Mouse (Mus musculus): ENCODE measurements around the gene Tmcc3. TPM values are rescaled to one million over a fixed set of nuclear protein-coding genes. Genes with fewer than 3 reads are reported as not detected.

Tmcc3 gene
- total RNA-seq, 2 experiments from 2014 or later = 43.9 to 44.3 TPM

DNA sequence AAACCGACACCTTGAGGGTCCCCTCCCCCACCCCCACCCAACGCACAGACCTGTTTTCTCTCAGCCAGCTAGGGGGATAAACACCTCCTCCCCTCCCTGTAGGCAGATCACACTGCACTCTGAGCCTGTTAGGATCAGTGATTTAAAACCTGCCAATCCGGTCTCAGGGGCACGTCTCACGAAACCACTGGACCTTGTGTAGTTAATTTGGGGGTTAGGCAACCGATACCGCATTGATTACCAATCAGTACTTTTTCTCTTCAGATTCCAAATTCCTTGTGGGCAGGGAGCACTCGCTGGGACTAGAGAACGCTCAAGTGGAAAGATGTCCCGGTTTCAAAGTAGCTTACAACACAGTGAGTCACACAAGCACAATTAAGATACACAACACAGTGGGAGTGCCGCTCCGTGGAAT, 202.3 kb downstream of the Tmcc3 start:
- TF ChIP-seq CTCF (conservative IDR thresholded peaks at IDR 0.05) = no peak
- DNase-seq (ENCODE audit: low spot score in 2 of 2) = no peak
- H3K27ac ChIP-seq = peak overlapping the region; percentile 99
- peak overlapping the region; percentile 69 for H3K4me3 ChIP-seq

DNA sequence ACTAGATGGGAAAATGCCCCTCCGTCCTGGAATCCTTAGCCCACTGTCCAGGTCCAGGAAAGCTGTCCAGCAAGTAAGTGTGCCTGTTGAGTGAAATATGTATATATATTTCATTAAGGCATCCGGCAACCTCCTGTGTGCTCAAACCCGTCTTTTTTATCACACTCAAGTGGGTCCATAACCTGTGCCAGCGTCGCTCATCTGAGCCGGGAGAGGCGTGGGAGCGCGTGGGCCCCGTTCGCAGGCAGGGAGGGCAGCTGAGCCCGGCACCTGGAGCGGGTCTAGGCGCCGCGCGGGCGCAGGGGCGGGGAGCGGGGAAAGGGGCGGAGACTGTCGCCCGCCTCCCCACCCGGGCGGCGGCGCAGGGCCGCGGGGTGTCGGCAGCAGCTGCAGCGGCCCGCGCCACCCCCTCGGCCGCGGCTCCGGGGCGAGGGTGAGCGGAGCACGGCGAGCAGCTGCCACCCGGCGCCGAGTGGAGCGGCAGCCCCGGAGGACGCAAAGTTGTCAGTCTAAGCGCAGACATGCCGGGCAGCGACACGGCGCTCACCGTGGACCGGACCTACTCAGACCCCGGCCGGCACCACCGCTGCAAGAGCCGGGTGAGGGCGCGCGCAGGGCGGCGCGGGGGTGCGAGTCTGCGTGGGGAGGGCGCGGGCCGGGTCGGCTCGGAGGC, 202.9 kb downstream of the Tmcc3 start:
- no peak for TF ChIP-seq CTCF (conservative IDR thresholded peaks at IDR 0.05)
- H3K27ac ChIP-seq = peak overlapping the region; percentile 99

DNA sequence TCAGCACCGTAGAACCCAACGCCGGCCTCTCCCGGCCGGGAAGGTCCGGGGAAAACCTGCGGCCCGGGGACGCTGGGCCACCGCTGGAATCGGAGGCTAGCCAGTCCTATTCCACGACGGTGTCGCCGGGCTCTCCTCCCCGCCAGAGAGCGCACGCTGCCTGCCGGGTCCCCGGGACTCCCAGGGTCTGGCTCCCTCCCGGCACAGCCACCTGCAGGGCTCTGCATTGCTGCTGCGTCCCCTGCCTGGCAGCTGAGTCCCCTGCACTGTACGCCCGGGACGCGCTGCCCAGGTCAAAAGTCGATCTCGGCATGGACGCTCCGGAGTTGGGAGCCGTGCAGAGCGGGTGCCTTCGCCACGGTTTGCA, 203.4 kb downstream of the Tmcc3 start:
- TF ChIP-seq CTCF (conservative IDR thresholded peaks at IDR 0.05) = peak; percentile 74
- Histone ChIP-seq H3K4me3 (peak overlapping the region; percentile 69), H3K27ac (peak overlapping the region; percentile 99)
- DNase-seq (ENCODE audit: low spot score in 2 of 2) = peak; percentile 59 to 63

More for the DNA sequence above, 202.9 kb downstream of the Tmcc3 start:
- peak overlapping the region; percentile 69 for H3K4me3 ChIP-seq
- DNase-seq (ENCODE audit: low spot score in 2 of 2) = peak; percentile 67 to 68

DNA sequence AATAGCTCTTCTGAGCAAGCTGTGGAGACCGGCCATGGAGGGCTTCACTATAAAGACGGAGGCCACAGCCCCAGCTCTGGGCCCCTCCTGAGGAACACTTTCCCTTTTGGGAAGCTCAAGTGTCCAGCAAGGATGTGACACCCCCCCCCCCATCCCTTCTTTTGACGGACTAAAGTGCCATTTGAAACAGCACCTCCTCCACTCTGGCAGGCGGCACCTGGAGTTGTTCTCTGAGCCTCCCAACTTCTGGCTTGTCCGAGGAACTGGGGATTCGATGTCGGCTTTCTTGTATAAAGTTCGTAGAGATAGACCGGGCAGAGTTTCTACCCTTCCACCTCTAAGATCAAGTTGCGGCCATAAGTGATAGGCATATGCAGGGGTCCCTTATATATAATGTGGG, 203.8 kb downstream of the Tmcc3 start:
- Histone ChIP-seq H3K4me3 (peak overlapping the region; percentile 69), H3K27ac (peak overlapping the region; percentile 99)
- no peak for TF ChIP-seq CTCF (conservative IDR thresholded peaks at IDR 0.05)
- DNase-seq (ENCODE audit: low spot score in 2 of 2) = no peak

DNA sequence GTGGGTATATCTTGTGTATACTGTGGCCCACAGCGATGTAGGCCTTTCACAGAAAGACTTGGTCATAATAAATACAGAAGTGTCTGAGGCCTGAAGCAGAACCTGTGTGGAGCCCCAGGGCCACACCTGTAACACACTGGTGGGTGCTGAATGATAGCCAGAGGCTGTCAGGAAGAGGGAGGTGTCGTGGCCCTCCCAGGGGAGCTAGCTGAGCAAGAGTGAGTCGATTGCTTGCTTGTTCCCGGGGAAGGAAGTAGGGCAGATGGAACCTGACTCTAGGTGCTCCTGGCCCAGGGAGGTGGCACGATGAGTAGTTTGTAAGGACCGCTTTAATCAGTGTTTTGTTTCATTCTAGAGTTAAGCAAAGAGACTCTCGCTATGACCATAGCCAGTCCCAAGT, 208.1 kb downstream of the Tmcc3 start:
- no peak for TF ChIP-seq CTCF (conservative IDR thresholded peaks at IDR 0.05)
- peak overlapping the region; percentile 28 for H3K4me3 ChIP-seq
- no peak for DNase-seq (ENCODE audit: low spot score in 2 of 2)
- peak overlapping the region; percentile 50 for H3K27ac ChIP-seq

DNA sequence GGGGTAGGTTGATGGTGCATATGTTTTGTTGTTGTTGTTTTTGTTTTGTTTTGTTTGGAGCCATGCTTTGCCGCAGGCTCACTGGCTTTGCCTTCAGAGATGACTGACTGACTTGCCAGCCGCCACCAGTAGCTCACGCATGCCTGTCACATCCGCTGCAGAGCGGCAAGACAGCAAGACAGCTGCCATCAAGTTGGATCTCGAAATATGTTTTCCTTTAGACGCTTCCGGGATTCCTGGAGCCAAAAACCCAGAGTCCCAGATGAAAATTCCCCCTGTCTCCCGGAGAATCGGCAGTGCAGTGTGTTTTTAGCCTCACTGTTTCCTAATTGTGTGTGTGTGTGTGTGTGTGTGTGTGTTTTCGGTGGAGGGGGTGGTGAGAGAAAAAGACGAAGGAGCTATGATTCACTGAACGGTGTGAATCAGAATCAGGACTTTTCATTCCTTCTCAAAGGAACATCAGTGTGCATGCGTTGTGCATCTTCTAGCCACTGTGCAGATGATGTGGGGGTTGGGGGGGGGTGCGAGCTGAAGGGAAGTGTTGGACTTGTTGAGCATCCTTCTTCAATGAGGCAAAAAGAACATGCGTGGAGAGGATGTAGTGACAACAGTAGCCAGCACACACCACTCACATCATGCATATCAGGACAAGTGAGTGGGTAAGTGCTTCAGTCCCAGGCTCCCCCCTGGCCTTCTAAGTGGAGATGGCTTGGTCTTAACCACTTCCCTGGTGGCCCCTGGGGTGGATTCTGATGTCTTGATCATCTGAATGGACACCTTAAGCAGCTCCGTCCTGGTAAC, 208.8 kb downstream of the Tmcc3 start:
- peak overlapping the region; percentile 28 for H3K4me3 ChIP-seq
- DNase-seq (ENCODE audit: low spot score in 2 of 2) = peak in 1 of 2 experiments; percentile 29
- TF ChIP-seq CTCF (conservative IDR thresholded peaks at IDR 0.05) = no peak
- peak overlapping the region; percentile 50 for H3K27ac ChIP-seq

DNA sequence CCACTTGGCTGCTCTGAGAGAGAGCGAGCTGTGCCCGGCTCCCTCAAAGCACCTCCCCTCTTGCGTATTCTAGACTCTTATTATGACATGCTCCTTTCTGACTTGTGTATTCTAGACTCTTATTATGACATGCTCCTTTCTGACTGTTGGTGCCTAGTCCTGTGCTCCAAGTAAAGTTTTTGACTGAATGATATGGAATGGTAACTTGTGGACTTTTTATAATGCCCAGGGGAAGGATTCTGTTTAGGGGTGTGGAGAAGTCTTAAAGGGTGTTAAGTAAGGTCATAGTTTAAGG, 209.3 kb downstream of the Tmcc3 start:
- DNase-seq (ENCODE audit: low spot score in 2 of 2) = no peak
- H3K4me3 ChIP-seq = no peak overlapping the region
- H3K27ac ChIP-seq = peak overlapping the region; percentile 46; the same call in 1 of the 2 replicates
- TF ChIP-seq CTCF (conservative IDR thresholded peaks at IDR 0.05) = no peak

DNA sequence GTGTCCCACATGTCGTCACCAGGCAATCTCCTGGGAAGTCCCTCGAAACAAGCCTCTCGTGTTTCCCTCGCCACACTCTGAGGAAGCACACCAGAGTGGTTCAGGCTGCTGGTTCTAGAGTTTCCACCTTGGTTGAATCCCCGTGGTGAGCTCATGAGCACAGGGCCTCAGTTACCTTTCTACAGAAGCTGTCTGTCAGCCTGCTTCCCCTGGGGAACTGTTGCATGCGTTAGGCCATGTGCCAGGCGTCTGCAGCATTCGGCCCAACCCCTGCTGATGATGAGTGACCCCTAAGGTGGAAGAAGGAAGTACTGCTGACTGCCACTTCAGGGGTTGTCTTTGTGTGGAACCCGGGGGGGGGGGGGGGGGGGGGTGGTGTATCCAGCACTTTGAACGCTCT, 210.0 kb downstream of the Tmcc3 start:
- H3K4me3 ChIP-seq = no peak overlapping the region
- no peak overlapping the region for H3K27ac ChIP-seq
- no peak for DNase-seq (ENCODE audit: low spot score in 2 of 2)
- TF ChIP-seq CTCF (conservative IDR thresholded peaks at IDR 0.05) = no peak

DNA sequence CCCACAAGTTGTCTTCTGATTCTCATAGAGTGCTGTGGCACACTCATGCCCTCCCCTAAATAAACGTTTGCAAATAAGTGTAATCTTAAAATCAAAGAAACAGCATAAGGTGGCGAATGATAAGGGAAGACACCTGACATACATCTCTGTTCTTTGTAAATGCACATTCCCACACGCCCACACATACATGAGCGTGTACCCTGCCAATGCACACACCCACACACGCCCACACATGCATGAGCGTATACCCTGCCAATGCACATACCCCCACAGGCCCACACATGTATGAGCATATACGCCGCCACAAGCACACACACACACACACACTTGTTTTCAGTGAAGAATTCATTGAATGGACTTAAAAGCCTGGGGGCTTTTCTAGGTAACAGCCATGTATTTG, 211.5 kb downstream of the Tmcc3 start:
- H3K27ac ChIP-seq = peak overlapping the region; percentile 64; the same call in 1 of the 2 replicates
- H3K4me3 ChIP-seq = no peak overlapping the region
- DNase-seq (ENCODE audit: low spot score in 2 of 2) = peak; percentile 41 to 46
- TF ChIP-seq CTCF (conservative IDR thresholded peaks at IDR 0.05) = no peak

DNA sequence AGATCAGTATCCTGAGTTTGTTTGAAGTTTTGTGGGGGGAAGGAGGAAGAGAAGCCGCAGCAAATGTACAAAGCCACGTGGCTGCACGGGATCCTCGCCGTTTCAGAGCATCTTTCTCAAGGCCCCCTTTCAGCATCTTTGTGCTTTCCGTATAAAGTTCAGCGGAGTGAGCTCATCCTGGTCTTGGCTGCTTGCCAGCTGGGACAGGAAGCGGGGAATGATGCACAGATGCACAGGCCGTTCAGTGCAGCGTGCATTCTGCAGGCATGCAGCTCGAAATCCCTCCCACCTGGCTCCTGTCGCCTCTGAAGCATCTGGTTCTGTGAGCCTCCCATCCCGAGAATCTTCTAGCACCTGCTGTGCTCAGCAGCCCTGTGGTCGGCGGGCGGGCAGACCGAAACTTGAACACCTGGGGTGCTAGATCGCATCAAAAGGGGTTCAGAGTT, 212.0 kb downstream of the Tmcc3 start:
- Histone ChIP-seq H3K27ac (peak overlapping the region; percentile 64), H3K4me3 (no peak overlapping the region; the same call in 1 of the 2 replicates)
- peak; percentile 83 for DNase-seq (ENCODE audit: low spot score in 2 of 2)
- TF ChIP-seq CTCF (conservative IDR thresholded peaks at IDR 0.05) = no peak

DNA sequence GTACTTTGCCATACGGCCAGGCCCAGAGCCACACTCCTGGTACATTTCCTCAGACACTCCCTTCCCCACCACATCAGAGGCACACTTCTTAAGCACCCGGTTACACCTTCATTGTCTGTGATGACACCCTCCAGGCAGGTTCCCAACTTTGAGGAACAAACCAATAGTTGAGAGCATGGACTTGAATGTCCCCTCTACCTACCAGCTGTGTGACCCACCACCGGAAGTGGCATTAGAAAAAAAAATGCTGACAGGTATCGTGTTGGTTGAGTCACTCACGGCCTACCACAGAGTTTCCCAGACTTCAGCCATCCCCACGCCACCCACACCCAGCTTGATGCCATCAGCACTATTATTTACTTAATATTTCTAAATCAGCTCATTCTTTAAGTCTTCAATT, 213.2 kb downstream of the Tmcc3 start:
- Histone ChIP-seq H3K4me3 (no peak overlapping the region), H3K27ac (no peak overlapping the region; the same call in 1 of the 2 replicates)
- TF ChIP-seq CTCF (conservative IDR thresholded peaks at IDR 0.05) = no peak
- DNase-seq (ENCODE audit: low spot score in 2 of 2) = no peak

DNA sequence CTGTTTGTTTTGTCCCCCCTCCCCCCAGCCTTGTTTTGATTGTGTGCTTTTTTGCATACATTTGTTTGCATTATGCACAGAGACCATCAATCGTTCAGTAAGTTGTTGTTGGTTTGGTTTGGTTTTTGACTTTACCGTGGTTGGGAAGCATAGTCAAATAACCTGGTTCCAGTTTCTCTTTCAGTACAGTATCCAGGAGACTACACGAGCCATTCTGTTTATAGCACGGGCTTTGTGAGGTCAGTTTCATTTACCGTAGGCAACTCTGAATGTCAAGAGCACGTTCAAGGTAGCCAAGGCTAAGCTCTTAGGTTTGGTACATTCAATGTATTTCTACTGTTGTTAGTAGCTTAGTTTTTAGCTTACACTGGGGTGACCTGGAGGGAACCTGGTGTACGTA, 214.0 kb downstream of the Tmcc3 start:
- TF ChIP-seq CTCF (conservative IDR thresholded peaks at IDR 0.05) = no peak
- no peak for DNase-seq (ENCODE audit: low spot score in 2 of 2)
- no peak overlapping the region for H3K27ac ChIP-seq
- H3K4me3 ChIP-seq = no peak overlapping the region

DNA sequence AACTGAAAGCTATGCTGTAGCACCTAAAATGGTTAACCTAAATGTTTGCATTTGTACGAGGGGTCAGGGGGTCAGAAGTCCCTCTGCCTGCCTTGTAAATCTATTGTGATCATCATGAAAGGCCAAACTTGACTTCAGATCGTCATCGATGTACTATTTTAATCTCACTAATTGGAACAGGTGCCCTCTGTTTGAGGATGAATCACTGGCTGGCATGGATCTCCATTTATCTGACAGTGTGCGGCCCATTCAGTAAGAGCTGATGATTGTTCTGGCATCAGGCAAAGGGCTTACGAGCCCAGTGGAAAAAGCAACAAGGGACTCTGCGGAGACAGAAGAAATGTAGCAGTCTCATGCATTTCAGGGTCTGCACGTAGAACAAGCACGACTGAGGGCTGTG, 215.1 kb downstream of the Tmcc3 start:
- Histone ChIP-seq H3K4me3 (no peak overlapping the region), H3K27ac (peak overlapping the region; percentile 36)
- DNase-seq (ENCODE audit: low spot score in 2 of 2) = peak in 1 of 2 experiments; percentile 44
- no peak for TF ChIP-seq CTCF (conservative IDR thresholded peaks at IDR 0.05)

DNA sequence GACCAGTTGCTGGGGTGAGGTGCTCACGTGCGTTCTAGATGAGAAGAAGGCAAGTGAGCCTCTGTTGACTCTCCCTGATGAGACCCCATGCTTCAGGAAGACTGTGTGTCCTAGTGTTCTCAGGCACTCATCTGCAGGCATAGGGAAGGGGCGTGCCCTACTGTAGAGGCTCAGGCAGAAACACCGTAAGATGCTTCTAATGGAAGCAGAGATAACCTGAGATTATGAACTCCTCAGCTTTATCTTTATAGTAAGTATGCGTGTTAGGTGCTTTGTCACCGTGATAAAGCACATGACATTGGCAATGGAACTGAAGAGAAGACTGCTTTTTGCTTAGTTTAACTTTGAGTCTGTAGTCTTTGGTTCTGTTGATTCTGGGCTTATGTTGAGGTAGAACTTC, 215.5 kb downstream of the Tmcc3 start:
- no peak for TF ChIP-seq CTCF (conservative IDR thresholded peaks at IDR 0.05)
- Histone ChIP-seq H3K4me3 (no peak overlapping the region), H3K27ac (peak overlapping the region; percentile 36)
- DNase-seq (ENCODE audit: low spot score in 2 of 2) = no peak
